In the genomic region with DNA sequence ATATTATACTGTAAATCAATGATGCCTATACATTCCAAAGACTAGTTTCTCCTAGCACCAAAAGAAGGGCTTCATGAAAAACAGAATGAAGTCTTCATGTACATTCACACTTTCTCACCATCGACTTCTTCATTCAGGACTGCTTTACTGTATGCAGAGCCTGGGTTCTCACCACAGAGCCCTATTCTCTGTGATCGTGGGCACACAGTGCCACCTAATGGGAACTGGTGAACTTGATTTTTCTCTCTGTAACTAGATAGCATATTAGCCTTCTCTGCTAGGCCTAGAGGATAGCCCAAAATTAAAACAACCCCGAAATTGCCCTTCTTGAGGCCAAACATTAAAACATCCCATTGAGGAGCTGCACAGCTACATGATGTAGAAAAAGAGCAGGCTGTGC, we compare ENCODE assay signal across 9 mouse cellular contexts.
DNase-seq lines count a peak whose midpoint lies in the region; ATAC-seq lines count a peak whose summit lies in the region.
"Had no signal": no experiment of that assay in that cellular context is flagged by ENCODE, and none has a peak within 500 bp of the region (broad histone marks: within the 10 kb centered on the region; RNA-seq: fewer than 3 reads in every experiment).

No protein-coding gene starts in this region.

- H3K27me3 ChIP-seq in heart, embryonic 10.5 days (ENCODE audit: insufficient read depth, poor library complexity, severe bottlenecking), result no peaks in the 10 kb centered on the region
- H3K27me3 ChIP-seq in forebrain, embryonic 16.5 days (replicated peaks; ENCODE audit: control insufficient read depth, insufficient read depth, low read length), result no peaks in the 10 kb centered on the region
- H3K27me3 ChIP-seq in neural tube, embryonic 14.5 days (ENCODE audit: control insufficient read depth, insufficient read depth, low read length), result no peaks in the 10 kb centered on the region

- peak; percentile 92 for ATAC-seq in forebrain, embryonic 16.5 days
- peak; percentile 81; the same call in 1 of the 2 replicates for ATAC-seq in neural tube, embryonic 14.5 days (ENCODE audit: low read depth)

- no peak overlapping the region for H3K4me3 ChIP-seq in heart, embryonic 10.5 days
- H3K4me3 ChIP-seq in forebrain, embryonic 16.5 days (replicated peaks; ENCODE audit: low read length), result no peak overlapping the region
- no peak overlapping the region for H3K4me3 ChIP-seq in neural tube, embryonic 14.5 days (ENCODE audit: low read depth, low read length)

- H3K9me3 ChIP-seq in heart, embryonic 10.5 days, result no peaks in the 10 kb centered on the region
- H3K9me3 ChIP-seq in forebrain, embryonic 16.5 days (ENCODE audit: control insufficient read depth, low read length), result no peaks in the 10 kb centered on the region
- no peaks in the 10 kb centered on the region for H3K9me3 ChIP-seq in neural tube, embryonic 14.5 days (ENCODE audit: control insufficient read depth, low read length)

- DNase-seq in heart, adult 8-10 months (ENCODE audit: low spot score), result peak; percentile 3
- DNase-seq in heart, embryonic 10.5 days (ENCODE audit: low spot score), result no peak
- DNase-seq in cerebellum, adult 18-20 months, result peak; percentile 12 to 15
- peak; percentile 50 for DNase-seq in layer of hippocampus, adult 9-11 months
- no peak for DNase-seq in thymus, postnatal 10 days (ENCODE audit: low spot score in 2 of 2)
- DNase-seq in B cell, adult 2 months, result no peak

- no peak overlapping the region for H3K9ac ChIP-seq in forebrain, embryonic 16.5 days (replicated peaks; ENCODE audit: low read depth, low read length)
- no peak overlapping the region for H3K9ac ChIP-seq in neural tube, embryonic 14.5 days (replicated peaks; ENCODE audit: low read depth, low read length)

- H3K36me3 ChIP-seq in heart, embryonic 10.5 days, result no peaks in the 10 kb centered on the region
- no peaks in the 10 kb centered on the region for H3K36me3 ChIP-seq in forebrain, embryonic 16.5 days (ENCODE audit: control insufficient read depth, insufficient read depth)
- no peaks in the 10 kb centered on the region for H3K36me3 ChIP-seq in neural tube, embryonic 14.5 days (ENCODE audit: control insufficient read depth, insufficient read depth, low read length)

- WGBS in heart, embryonic 10.5 days, result 28% methylated on average over 3 of the region's 3 CpGs
- WGBS in forebrain, embryonic 16.5 days, result 31% methylated on average over 3 of the region's 3 CpGs
- WGBS in neural tube, embryonic 14.5 days, result 40% methylated on average over 3 of the region's 3 CpGs

- H3K27ac ChIP-seq in heart, embryonic 10.5 days, result no peak overlapping the region
- no peak overlapping the region for H3K27ac ChIP-seq in forebrain, embryonic 16.5 days (ENCODE audit: low read length)
- no peak overlapping the region for H3K27ac ChIP-seq in neural tube, embryonic 14.5 days (ENCODE audit: low read depth, low read length)
- H3K27ac ChIP-seq: macrophage had no signal

- no peaks in the 10 kb centered on the region for H3K4me1 ChIP-seq in heart, embryonic 10.5 days
- no peaks in the 10 kb centered on the region for H3K4me1 ChIP-seq in forebrain, embryonic 16.5 days (replicated peaks; ENCODE audit: control insufficient read depth, insufficient read depth, low read length)
- H3K4me1 ChIP-seq in neural tube, embryonic 14.5 days (ENCODE audit: control insufficient read depth, insufficient read depth, low read length), result no peaks in the 10 kb centered on the region

- no peak overlapping the region for H3K4me2 ChIP-seq in forebrain, embryonic 16.5 days (ENCODE audit: low read length)
- H3K4me2 ChIP-seq in neural tube, embryonic 14.5 days (ENCODE audit: low read depth, low read length), result no peak overlapping the region

Comparison
In these comparisons a context has a peak if more than half of its experiments do, and no peak if none do; other contexts are left out.
1. DNase-seq: peak in heart, adult 8-10 months (single experiment), cerebellum, adult 18-20 months (2 of 2) and layer of hippocampus, adult 9-11 months (single experiment); none in heart, embryonic 10.5 days (single experiment), thymus, postnatal 10 days (0 of 2) and B cell, adult 2 months (0 of 2).